Mouse (Mus musculus) CH12.LX (cell line): Measurements from ENCODE around the gene Qser1.

Experiments
- EP300 ChIP-seq: IDR thresholded peaks from 2 replicates; pipeline ENCODE4 v1.6.1; 2011; ENCODE audit warnings: low read length, improper control_type of control experiment
- MXI1 ChIP-seq: IDR thresholded peaks from 2 replicates; pipeline ENCODE4 v1.6.1; 2011; ENCODE audit warnings: mild to moderate bottlenecking, low read depth, low read length, improper control_type of control experiment
- POLR2AphosphoS2 ChIP-seq: IDR thresholded peaks from 2 replicates; pipeline ENCODE4 v1.6.1; 2011; ENCODE audit warnings: low read depth, low read length, improper control_type of control experiment
- TBP ChIP-seq: conservative IDR thresholded peaks from 2 replicates; pipeline ENCODE4 v1.6.1; 2011; ENCODE audit warnings: low read depth, low read length, improper control_type of control experiment

DNA sequence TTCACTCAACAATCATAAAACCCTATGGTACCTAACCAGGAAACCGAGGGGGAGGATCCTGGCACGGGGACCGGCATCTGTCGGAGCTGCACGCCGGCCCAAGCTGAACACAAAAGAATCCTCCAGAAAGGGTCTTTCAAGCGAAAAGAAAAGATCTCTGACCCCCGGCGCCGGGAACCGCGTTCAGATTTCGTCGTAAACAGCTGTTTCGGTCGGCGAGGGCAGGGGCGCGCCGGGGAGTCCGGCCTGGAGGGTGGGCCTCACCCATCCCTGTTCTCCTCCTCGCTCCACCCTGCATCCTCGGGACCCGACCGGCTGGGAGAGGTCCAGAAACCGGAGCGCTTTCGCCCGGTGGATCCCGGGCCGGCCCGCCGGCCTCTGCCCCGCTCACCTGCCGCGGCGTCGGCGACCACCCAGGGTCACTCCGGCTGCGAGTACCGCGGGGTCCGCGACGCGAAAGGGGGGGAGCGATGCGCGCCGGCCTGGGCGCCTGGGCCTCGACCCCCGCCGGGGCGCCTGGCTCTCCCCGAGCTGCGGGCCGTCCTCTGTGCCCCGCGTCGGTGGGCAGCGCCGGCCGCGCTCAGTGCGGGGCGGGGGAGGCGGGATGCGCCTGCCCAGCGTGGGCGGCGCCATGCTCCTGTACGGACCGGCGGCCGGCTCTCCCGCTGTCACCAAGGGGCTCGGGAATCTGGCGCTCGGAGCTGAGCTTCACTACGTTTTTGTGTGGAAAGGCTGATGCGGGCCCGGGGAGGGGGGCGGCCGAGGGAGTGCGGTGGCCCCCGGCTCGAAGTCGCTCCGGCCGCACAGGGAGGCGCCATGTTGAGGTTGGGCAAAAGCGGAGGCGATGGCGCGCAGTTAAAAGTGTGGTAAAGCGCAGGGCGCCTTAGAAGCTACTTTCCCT, 104.7 kb downstream of the Qser1 start, which contains the start of gene Tcp11l1:
- no peak for TF ChIP-seq TBP
- TF ChIP-seq POLR2AphosphoS2, result no peak
- no peak for TF ChIP-seq EP300
- TF ChIP-seq MXI1, result no peak
